Mouse (Mus musculus) E14TG2a.4 (cell line): Measurements from ENCODE around the gene Higd1c.
"Not testable (repeated sequence)": the region's sequence is repeated elsewhere in the genome, so short reads cannot be mapped to it uniquely, and the experiment has no call there.

Experiments used
- H3K27me3 ChIP-seq: 2 replicates; pipeline ENCODE4 v1.6.1; 2014; ENCODE audit warnings: low read length, control low read depth; ENCODE audit not compliant: insufficient read depth
- H3K36me3 ChIP-seq: 2 replicates; pipeline ENCODE4 v1.6.1; 2014; ENCODE audit warnings: low read length, control low read depth; ENCODE audit not compliant: insufficient read depth
- H3K4me1 ChIP-seq: replicated peaks from 2 replicates; pipeline ENCODE4 v1.6.1; 2014; ENCODE audit warnings: low read depth, low read length, control low read depth
- H3K4me3 ChIP-seq: replicated peaks from 2 replicates; pipeline ENCODE4 v1.5.1; 2014; ENCODE audit warnings: mild to moderate bottlenecking, low read length
- H3K9me3 ChIP-seq: 2 replicates; pipeline ENCODE4 v1.6.1; 2014; ENCODE audit warnings: low read length, control low read depth
- CTCF ChIP-seq: conservative IDR thresholded peaks from 2 replicates; pipeline ENCODE4 v1.5.1; 2014; ENCODE audit warnings: low read length
- NANOG ChIP-seq: IDR thresholded peaks from 2 replicates; pipeline ENCODE4 v1.6.1; 2014; ENCODE audit warnings: borderline replicate concordance, low read length, mixed read lengths
- POU5F1 ChIP-seq: IDR thresholded peaks from 2 replicates; pipeline ENCODE4 v1.6.1; 2014; ENCODE audit warnings: low read length, borderline replicate concordance

Gene Higd1c

GRCm38 (mm10) chr15:100351501-100352060 is 12.8 kb upstream of the Higd1c start:
- TF ChIP-seq NANOG (no peak), CTCF (no peak), POU5F1 (no peak)
- H3K9me3 ChIP-seq, result no peaks in the 10 kb centered on the region; the same call in 1 of the 2 replicates
- peaks cover 3% of the 10 kb centered on the region; the same call in 1 of the 2 replicates for H3K27me3 ChIP-seq
- H3K36me3 ChIP-seq, result no peaks in the 10 kb centered on the region
- H3K4me1 ChIP-seq, result peaks cover 16% of the 10 kb centered on the region
- no peak overlapping the region for H3K4me3 ChIP-seq

DNA sequence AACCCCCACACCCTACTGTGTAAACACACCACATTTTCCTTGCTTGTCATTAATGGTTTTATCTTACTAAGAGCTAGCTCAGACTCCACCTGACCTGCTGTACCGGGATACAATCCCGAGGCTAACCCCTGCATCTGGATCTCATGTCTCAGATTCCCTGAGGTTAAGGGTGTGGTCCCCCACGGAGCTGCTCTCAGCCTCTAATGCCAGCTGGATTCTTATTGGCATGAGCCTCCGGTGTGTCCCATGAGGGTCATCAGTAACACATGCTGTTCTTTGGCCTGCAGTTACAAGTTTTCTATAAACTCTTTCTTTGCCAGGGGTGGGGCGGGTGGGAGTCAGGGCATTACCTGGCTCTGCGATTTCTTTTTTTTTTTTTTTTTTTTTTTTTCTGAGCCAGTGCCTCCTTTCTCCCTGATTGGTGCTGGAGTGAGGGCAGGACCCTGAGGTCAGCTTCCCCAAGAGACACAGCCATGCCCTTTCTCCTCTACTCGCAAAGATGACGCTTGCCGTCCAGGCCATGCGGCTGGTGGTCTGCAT is 11.6 kb upstream of the Higd1c start, which contains the start of the genes Methig1 and Mettl7a2:
Gene Methig1 (plus strand): TSS at position 439 of the 540 bp plus-strand sequence.
Gene Mettl7a2 (plus strand): TSS at position 490 of the 540 bp plus-strand sequence.
- H3K4me3 ChIP-seq, result 0 out of 2 replicates have a peak within 1 kb of the TSS, but pooled peaks have one; percentile 20
- H3K4me1 ChIP-seq, result peaks cover 11% of the 10 kb centered on the region

DNA sequence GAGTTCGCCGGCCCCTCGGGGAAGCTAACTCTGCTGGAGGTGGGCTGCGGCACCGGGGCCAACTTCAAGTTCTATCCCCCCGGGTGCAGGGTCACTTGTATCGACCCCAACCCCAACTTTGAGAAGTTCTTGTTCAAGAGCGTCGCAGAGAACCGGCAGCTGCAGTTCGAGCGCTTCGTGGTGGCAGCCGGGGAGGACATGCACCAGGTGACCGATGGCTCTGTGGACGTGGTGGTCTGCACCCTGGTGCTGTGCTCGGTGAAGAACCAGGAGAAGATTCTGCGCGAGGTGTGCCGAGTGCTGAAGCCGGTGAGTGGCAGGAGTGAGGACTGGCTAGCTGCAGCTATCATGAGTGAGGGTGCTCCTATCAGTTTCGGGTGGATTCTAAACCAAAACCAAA is 10.9 kb upstream of the Higd1c start:
- H3K4me1 ChIP-seq, result peaks cover 11% of the 10 kb centered on the region
- not testable (repeated sequence) for H3K36me3 ChIP-seq, H3K27me3 ChIP-seq, H3K9me3 ChIP-seq
- 0 out of 2 replicates have a peak overlapping the region, but pooled peaks have one; percentile 20 for H3K4me3 ChIP-seq

More for the DNA sequence above, 11.6 kb upstream of the Higd1c start, which contains the start of the genes Methig1 and Mettl7a2:
- H3K27me3 ChIP-seq, result peaks cover 3% of the 10 kb centered on the region; the same call in 1 of the 2 replicates
- no peaks in the 10 kb centered on the region; the same call in 1 of the 2 replicates for H3K9me3 ChIP-seq
- TF ChIP-seq NANOG, result no peak
- no peak for TF ChIP-seq CTCF
- TF ChIP-seq POU5F1, result no peak
- no peaks in the 10 kb centered on the region for H3K36me3 ChIP-seq

DNA sequence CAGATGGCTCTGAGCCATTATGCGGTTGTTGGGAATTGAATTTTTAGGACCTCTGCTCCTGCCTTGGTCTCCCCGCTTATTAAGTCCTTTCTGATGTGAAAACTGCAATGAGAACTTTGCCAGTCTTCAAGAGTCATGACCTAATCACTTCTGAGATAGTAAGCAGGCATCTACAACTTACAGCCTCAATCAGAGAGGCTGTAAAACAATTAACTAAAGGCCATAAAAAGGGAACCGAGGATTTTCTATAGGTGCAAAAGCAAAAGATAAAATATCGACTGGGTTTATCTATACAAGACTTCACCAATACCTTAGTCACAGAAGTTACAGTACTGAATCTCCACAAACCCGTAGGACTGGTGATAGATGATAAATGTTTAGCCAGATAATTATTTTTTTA is 8.5 kb upstream of the Higd1c start:
- peaks cover 3% of the 10 kb centered on the region; the same call in 1 of the 2 replicates for H3K27me3 ChIP-seq
- TF ChIP-seq NANOG, result no peak
- TF ChIP-seq POU5F1, result no peak
- TF ChIP-seq CTCF, result no peak
- H3K4me3 ChIP-seq, result no peak overlapping the region
- H3K4me1 ChIP-seq, result no peaks in the 10 kb centered on the region; the same call in 1 of the 2 replicates
- no peaks in the 10 kb centered on the region for H3K36me3 ChIP-seq
- no peaks in the 10 kb centered on the region; the same call in 1 of the 2 replicates for H3K9me3 ChIP-seq

GRCm38 (mm10) chr15:100365967-100366366 is 1.6 kb downstream of the Higd1c start:
- not testable (repeated sequence) for H3K36me3 ChIP-seq, H3K4me1 ChIP-seq, H3K27me3 ChIP-seq, H3K4me3 ChIP-seq, H3K9me3 ChIP-seq

GRCm38 (mm10) chr15:100367119-100367518 is 2.8 kb downstream of the Higd1c start:
- H3K36me3 ChIP-seq, result no peaks in the 10 kb centered on the region

GRCm38 (mm10) chr15:100375066-100375465 is 10.7 kb downstream of the Higd1c start:
- 0 out of 2 replicates have a peak, but pooled peaks cover 4% of the 10 kb centered on the region for H3K4me1 ChIP-seq
- H3K27me3 ChIP-seq, result peaks cover 5% of the 10 kb centered on the region; the same call in 1 of the 2 replicates
- no peaks in the 10 kb centered on the region for H3K9me3 ChIP-seq
- no peak overlapping the region for H3K4me3 ChIP-seq
- H3K36me3 ChIP-seq, result no peaks in the 10 kb centered on the region
- TF ChIP-seq NANOG, result no peak
- peak; percentile 87 for TF ChIP-seq CTCF
- TF ChIP-seq POU5F1, result no peak

More at GRCm38 (mm10) chr15:100367119-100367518, 2.8 kb downstream of the Higd1c start:
- H3K4me3 ChIP-seq, result no peak overlapping the region
- H3K27me3 ChIP-seq, result peaks cover 4% of the 10 kb centered on the region; the same call in 1 of the 2 replicates
- H3K4me1 ChIP-seq, result no peaks in the 10 kb centered on the region
- TF ChIP-seq CTCF, result no peak
- no peak for TF ChIP-seq NANOG
- TF ChIP-seq POU5F1, result no peak
- H3K9me3 ChIP-seq, result no peaks in the 10 kb centered on the region

DNA sequence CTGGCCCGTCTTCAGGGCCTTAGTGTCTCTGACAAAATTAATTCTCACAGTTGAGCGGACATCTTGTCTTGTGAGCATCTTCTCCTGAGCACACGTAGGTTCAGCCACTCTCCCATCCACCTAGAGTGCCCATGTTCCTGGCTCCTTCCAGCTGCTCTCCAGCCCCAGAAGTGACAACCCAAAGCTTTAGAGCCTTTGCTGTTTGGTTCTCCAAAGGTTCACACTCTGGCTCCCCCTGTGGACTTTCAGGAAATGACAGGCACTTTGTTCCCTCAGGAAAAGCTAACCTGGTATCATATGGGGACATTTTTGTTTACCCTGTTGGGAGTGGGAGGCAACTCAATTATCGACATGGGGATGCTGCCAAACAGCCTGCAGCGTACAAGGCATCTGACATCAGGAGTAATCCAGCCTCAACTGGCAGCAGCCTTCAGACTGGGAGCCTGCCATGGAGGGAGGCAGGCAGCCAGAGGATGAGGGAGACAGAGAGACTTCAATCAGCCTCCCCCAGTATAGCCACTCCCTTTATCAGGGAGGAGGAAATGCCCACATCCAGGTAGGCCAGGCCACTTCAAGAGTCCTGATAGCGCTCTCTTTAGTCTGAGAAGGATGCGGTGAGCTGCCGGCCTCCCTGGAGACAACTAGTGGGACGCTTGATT is 13.6 kb downstream of the Higd1c start:
- not testable (repeated sequence) for H3K36me3 ChIP-seq, H3K4me1 ChIP-seq, H3K9me3 ChIP-seq, H3K4me3 ChIP-seq, H3K27me3 ChIP-seq
- 0 out of 2 replicates have a peak, but pooled peaks have one; percentile 17 for TF ChIP-seq CTCF
